Mouse (Mus musculus) thymus, postnatal 0 days (tissue): Measurements from ENCODE around the gene Shroom4. TPM values are rescaled to one million over a fixed set of nuclear protein-coding genes. Genes with fewer than 3 reads are reported as not detected.

Source experiments
- DNase-seq: peaks from one replicate; pipeline ENCODE4 v3.0.0-alpha.2; 2015; ENCODE audit warnings: low spot score
- polyA plus RNA-seq: library from polyadenylated mRNA; unstranded; fragments of >200 nt; fragmentation: Nextera tagmentation; extraction: Ambion mirVana; gene quantifications from 2 replicates; pipeline ENCODE4 v1.2.1, GENCODE M21; 2015

Gene Shroom4
- polyA plus RNA-seq, 1 experiment from 2014 or later, result 0.22 TPM

DNA sequence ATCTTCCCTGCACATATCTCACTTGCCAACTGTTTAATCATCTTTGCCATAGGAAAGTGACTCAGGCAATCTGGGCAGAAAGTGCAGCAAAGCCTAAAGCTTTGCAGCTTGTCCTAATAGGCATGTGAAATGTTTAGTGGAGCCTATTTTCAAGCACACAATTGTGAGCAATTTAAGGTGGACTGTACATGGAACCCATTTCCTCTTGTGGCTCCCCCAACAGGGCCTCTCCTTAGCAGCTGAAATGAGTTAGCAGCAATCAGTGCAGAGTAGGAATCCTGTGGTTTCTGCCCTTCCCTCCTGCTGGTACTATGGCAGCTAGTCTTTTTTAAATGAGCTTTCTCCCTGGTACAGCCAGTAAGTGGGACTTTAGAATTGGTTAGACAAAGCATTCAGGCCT, 95.8 kb downstream of the Shroom4 start:
- DNase-seq, result no peak

DNA sequence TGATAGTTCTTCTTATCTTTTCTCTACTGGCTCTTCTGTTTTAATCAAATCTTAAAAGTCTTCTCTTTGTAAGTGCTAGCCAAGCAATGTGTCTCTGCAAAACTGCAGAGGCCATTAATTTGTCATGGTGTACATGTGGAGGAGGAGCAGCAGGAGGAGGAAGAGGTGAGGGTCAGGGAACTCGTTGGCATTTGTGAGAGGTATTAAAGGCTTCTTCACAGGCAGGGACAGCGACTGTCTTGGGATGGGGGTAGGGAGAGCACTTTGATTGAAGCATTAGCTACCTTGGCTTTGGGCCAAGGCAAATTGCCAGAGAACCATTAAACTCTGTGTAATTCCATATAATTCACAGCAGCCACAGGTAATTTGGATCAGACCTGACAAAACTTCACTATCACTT, 96.7 kb downstream of the Shroom4 start:
- DNase-seq, result no peak

DNA sequence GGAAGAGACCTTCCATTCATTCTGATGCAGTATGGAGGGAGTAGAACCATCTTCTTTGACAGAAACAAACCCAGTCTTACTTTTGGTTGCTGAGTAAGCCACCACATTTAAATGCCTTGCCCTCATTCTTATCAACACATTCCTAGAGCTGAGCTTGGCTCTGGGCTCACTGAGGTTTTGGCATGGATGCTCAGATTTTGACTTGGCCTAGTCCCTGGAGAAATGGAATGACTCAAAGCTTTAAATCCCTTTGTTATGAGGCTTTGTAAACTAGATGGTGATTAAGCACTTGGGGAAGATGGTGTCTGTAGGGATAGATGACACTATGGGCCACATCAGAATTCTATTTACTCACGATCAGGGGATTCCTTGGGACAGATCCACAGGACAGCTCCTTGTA, 102.2 kb downstream of the Shroom4 start:
- no peak for DNase-seq

DNA sequence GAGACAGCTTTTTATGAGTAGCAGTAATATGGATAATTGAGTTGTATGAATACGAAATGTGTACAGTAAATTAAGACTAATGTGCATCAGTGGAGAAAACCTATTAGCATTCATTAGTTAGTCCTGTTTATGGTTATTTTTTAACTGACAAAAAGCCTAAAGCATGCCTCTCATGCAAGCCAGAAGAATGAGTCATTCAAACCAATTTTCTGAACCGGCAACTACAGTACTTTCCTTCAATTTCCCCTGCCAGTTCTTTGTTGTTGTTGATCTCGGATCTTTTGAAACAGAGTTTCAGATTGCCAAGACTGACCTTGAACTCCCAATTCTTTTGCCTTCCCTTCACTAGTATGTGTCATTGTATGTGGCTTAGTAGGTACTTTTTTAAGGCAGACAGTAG, 117.6 kb downstream of the Shroom4 start:
- DNase-seq, result no peak

DNA sequence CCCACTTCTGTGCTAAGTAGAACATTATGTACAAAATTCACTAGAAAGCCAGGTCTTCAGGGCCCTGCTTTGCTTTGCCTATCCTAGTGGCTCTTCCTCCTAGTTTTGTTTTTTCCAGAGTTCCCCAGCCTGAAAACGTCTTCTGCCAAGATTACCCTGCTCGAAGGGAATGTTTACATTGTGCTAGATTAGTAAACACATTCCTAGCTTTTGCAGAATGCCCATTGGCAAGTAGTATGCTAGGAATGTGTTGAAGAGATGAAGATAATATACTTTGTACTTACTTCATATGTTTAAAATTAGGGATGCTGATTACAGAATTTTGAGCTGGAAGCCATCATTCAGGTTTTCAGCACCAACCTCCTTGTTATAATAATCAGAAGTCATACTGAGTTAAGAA, 118.8 kb downstream of the Shroom4 start:
- DNase-seq, result no peak

DNA sequence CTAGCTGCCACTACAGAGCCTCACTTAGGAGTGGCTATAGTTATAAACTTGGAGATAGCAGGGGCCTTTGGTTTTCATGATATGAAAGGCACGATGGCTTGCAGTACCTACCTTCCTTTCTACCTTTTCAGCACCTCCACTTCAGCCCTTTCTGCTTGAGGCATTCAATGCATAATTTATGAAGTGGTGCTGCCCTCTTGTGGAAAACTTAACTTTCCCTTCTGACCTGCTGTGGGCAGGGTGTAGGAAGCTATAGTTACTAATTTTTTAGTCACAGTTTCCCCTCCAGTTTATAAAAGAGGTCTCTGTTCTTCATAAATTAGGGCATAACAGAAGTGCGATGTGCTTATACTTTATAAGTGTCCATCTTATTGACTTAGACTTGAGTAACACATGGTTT, 123.3 kb downstream of the Shroom4 start:
- peak; percentile 1 for DNase-seq

DNA sequence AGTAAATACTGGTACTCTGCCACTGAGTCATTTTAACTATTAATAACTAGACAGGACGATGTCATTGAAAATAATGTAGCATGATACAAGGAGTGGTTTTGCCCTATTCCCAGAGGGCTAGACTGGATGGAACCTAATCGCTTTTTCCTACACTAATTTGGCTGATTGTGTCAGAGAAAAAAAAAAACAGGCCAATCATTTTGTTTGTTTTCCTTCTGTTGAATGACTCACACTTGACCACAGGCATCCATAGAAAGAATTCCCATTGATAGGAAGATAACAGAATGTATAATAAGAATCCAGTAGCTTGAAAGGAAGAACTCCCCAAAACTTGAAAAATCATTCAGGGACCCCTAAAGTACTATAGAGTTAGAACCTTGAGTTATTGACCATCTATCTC, 137.0 kb downstream of the Shroom4 start:
- DNase-seq, result no peak

DNA sequence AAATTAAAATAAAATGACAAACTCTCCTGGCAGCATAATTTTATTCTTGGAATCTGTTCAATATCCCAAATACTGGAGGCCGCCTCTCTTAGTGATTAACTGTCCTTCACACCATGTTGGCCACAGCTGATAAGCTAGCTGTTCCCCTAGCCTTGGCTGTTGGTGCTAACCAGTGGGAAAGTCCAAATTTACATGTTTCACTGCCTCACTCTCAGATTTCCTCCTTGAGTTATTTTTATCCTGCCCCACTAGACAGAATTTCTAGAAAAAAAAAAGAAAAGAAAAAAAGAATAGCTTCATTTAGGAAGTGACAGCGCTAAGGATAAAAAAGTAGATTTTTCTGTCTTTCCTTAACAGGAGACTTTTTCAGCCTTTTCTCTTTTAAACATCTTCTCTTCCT, 138.0 kb downstream of the Shroom4 start:
- no peak for DNase-seq

DNA sequence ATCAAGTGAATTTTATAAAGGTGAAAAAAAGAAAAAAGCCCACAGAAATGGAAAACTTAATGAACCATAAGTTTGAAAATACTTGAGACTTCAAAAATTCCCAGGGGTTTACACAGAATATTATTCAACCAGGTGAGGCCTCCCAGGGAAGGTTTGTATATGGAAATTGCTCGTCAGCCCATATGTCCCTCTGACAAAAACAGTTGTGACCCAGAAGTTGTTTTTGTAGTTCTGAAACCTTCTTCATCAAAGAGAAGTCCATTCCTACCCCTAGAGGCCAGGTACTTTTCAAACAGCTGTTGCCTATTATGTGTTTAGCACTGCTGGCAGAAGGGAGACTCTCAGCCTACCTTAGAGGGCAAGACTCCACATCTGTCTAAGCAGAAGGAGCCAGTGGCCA, 165.4 kb downstream of the Shroom4 start:
- no peak for DNase-seq

DNA sequence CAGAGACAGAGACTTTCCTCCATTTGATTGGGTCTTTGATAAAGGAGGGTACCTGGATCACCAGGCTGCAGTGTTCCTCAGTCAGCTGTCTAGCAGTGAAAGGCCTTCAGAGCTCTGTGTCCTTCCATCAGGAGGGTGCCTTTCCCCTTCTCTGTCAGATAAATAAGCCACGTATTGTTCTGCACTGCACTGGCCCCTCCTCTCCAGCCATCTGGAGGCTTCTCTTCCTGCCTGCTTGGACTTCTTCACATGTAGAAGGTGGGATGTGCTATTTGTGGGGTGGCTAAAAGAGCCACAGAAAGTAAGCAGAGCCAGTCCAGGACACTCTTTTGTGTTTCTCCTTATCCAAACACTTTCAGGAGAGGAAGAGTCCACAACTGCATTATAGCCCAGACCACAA, 174.9 kb downstream of the Shroom4 start:
- no peak for DNase-seq

DNA sequence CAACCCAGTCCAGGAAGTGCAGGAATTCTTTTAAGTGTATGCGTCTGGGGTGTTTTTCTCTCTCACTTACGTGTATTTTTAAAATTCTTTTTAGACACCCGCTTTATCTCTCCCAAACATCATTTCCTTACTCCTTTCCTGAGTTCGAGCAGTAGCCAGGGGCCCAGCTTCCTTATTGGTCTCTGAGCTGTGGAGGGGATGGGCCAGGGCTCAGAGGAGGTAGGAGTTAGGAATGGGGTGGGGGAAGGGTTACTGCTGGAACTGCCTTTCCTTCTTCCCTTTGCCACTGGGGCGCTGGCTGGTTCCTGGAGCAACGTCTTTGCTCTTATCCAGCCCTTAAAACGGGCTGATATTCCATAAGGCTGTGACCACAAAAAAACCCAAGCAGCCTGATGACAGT, 177.3 kb downstream of the Shroom4 start:
- no peak for DNase-seq

DNA sequence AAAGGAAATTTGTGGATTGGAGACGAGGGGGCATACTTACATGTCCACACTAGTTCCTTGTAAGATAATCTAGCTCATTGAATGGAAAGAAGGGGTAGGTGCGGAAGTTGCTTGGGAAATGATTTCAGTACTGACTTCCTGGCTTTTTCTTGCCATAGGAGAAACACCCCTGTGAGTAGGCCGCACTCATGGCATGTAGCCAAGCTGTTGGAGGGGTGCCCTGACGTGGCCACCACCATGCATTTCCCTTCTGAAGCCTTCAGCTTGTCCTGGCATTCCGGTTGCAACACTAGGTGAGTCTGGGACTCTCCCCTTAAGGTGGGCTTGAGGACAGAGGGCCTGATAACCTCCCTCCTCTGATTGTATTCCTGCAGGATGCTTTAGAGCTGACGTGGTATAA, 181.0 kb downstream of the Shroom4 start:
- no peak for DNase-seq

DNA sequence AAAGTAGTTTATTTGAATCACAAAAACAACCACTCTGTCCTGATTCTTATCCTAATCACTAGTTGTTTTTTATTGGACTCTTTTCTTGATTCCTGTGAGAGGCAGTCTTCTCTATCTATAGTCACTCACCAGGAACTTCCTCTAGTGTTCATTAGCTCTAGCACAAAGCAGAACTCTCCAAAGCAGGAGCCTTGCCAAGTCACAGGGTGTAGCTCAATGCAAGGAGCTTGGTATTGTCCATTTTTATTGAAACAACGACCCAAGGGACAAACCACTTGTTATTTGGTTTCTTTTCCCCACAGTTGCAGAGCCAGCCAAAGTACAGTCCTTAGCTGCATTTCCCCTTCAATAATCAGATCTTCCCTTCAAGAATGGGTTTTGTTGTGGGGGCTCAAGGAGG, 181.5 kb downstream of the Shroom4 start:
- no peak for DNase-seq

DNA sequence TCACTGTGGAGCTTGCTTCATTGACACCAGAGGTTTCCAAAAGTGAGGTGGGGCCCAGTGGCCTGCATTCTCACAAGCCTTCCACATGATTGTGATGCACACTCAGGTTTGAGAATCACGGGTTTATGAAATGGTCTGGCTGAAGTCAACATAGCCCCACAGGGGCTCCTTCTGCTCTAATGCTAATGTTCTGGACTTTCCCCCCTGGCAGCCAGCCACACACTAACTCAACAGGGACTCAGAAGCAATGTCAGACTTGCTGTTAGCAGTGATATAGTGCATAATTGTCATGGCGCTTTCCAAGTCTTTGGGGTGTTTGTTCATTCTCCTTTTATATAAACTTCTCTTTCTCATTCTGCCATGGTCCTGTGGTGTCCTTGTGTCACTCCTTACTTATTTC, 183.0 kb downstream of the Shroom4 start:
- DNase-seq, result no peak

DNA sequence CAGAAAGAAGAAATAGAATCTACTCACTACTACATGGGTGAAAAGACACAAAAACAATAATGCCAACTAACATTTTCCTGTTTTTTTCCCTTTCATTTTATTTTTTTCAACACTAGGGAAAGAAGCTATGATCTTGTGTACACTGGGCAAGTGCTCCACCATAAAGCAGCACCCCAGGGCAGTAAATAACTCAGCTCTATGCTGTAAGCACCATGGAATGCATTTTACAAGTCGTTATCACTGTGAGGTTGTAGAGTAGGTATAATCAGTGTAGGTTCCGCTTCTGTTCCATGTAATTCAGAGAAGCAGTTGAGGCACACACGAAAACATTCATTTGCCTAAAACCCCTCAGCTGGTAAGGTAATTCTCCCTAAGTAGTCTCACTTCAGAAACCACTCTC, 194.5 kb downstream of the Shroom4 start:
- DNase-seq, result no peak

DNA sequence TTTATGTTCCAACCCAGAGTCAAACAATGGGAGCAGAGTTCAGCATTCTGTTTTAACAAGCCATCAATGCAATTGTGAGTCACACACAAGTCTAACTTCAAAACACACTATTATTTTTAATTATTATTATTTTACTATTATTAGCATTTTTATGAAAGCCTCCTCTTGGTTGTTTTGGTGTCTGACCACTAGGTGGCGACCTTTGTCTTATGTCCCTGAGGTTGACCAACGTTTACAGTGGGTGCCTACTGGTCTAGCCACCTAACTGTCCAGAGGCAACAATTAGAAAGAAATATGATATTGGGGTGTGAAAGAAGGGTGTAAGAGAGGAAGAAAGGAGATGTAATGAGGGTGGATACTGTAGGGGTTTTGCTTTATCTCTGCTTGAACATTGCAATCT, 254.4 kb downstream of the Shroom4 start:
- DNase-seq, result no peak

DNA sequence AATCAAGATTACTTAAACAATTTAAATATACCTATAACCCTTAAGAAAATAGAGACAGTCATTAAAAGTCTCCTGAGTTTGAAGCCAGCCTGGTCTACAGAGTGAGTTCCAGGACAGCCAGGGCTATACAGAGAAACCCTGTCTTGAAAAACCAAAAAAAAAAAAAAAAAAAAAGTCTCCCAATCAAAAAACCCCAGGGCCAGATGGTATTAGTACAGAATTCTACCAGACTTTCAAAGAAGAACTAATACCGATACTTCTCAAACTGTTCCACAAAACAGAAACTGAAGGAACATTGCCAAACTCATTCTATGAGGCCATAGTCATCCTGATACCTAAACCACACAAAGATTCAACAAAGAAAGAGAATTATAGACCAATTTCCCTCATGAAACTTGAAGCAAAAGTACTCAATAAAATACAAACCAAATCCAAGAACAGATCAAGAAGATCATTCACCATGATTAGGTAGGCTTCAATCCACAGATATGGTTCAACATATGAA, 259.2 kb downstream of the Shroom4 start:
- DNase-seq, result no peak

Other genes starting within 250 kb of the Shroom4 start
- gene Nudt10, start 226.8 kb upstream of the Shroom4 start, polyA plus RNA-seq, result 0.86 and 1.3 TPM in 2 replicates
- not detected in 2 replicates for gene Bmp15, start 79.1 kb upstream of the Shroom4 start, polyA plus RNA-seq